Mouse (Mus musculus) embryonic fibroblast, embryonic 13.5 days (primary cell): ENCODE measurements around the gene Dcdc2a. TPM values are rescaled to one million over a fixed set of nuclear protein-coding genes. Genes with fewer than 3 reads are reported as not detected.

Source experiments
- H3K27ac ChIP-seq: 2 replicates; pipeline ENCODE4 v1.5.1; 2012; ENCODE audit warnings: low read length, control low read depth, inconsistent platforms; ENCODE audit not compliant: insufficient read depth
- H3K4me1 ChIP-seq: 2 replicates; pipeline ENCODE4 v1.6.1; 2011; ENCODE audit warnings: low read length; ENCODE audit not compliant: control insufficient read depth, insufficient read depth
- H3K4me3 ChIP-seq: 2 replicates; pipeline ENCODE4 v1.5.1; 2011; ENCODE audit warnings: mild to moderate bottlenecking, control low read depth, low read length; ENCODE audit not compliant: insufficient read depth
- CTCF ChIP-seq: IDR thresholded peaks from 2 replicates; pipeline ENCODE4 v1.5.1; 2011; ENCODE audit warnings: mild to moderate bottlenecking, control low read depth, low read length, moderate library complexity, borderline replicate concordance; ENCODE audit not compliant: insufficient read depth
- POLR2A ChIP-seq: IDR thresholded peaks from 2 replicates; pipeline ENCODE4 v1.6.1; 2011; ENCODE audit warnings: low read depth, mild to moderate bottlenecking, control low read depth, low read length, moderate library complexity
- polyA plus RNA-seq: library from polyadenylated mRNA; stranded (reverse); fragments of >200 nt; gene quantifications from 2 replicates; pipeline ENCODE4 v1.2.4, GENCODE M21; 2011; ENCODE audit warnings: low read depth; ENCODE audit not compliant: missing spikeins, insufficient read length

Gene Dcdc2a
- not detected in 2 replicates for polyA plus RNA-seq

DNA sequence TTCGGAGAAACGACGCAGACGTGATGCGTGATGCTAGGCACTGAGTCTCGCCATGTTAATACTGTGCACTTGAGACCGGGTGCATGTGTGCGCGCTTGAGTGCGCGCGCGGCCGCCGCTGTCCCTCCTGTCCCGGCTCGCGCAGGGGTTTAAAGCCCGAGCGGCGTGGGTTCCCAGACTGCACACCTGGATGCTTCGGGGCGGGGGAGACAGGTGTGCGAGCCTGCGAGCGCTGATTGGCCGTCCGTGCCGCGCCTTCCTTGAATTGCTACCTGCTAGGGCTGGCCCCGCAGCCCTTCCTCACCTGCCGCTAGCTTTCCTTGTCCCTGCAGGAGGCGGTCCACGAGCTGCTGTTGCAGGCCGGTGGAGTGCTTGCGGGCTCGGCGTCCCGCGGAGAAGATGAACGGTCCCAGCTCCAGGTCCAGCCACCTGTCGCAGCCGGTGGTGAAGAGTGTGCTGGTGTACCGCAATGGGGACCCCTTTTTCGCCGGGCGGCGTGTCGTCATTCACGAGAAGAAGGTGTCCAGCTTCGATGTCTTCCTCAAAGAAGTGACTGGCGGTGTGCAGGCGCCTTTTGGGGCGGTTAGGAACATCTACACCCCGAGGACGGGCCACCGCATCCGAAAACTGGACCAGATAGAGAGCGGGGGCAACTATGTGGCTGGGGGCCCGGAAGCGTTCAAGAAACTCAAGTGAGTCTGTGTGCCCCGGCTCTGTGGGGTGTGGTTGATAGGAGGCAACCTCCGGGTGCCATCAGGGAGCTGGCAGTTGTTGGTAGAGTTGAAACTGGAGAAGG lies at the start of gene Dcdc2a:
Gene Dcdc2a (plus strand): TSS at position 132 of the 795 bp plus-strand sequence.
- TF ChIP-seq POLR2A: no peak
- TF ChIP-seq CTCF: no peak
- Histone ChIP-seq H3K4me3 (peak within 1 kb of the TSS; percentile 25), H3K27ac (no peak within 1 kb of the TSS), H3K4me1 (no peaks in the 10 kb centered on the region)

DNA sequence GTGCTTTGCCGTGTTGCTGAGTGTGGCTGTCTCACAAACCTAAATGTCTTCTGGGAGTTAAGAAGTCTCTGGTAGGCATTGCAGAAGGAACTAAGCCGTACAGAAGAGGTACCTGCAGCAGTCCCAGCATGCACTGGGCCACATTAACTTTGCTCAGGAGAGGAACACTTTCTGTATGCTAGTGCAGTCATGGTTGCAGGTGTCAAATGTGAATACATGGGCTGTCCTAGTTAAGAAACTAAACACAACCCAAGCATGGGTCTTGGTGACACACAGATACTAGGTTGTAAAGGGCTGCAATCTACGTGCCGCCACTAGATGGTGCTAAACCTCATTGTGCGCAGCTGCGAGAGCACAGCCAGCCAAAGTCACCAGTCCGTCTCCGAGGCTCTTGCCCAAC lies 48.7 kb upstream of the Dcdc2a start:
- TF ChIP-seq CTCF: no peak
- no peak for TF ChIP-seq POLR2A
- Histone ChIP-seq H3K4me1 (no peaks in the 10 kb centered on the region), H3K4me3 (no peak overlapping the region), H3K27ac (no peak overlapping the region)

DNA sequence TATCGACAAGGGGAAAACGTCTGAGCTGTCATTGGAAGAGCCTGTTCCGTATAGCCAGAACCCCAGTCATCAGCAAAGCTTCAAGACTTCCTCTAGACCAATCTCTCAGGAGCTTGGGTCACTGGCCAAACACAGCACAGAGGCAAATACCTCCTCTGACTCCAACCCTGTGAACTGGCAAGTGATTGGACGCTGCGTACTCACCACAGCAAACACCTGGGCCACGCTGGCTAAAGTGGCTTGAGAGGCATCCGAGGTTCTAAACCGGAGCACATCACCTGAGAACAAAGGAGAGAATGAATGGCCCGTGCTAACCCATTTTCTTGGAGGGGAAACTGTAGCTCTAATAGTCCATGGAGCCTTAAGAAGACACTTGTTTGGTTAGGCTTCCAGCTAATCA lies 37.5 kb upstream of the Dcdc2a start:
- no peak overlapping the region for H3K4me3 ChIP-seq
- TF ChIP-seq CTCF (no peak), POLR2A (no peak)

DNA sequence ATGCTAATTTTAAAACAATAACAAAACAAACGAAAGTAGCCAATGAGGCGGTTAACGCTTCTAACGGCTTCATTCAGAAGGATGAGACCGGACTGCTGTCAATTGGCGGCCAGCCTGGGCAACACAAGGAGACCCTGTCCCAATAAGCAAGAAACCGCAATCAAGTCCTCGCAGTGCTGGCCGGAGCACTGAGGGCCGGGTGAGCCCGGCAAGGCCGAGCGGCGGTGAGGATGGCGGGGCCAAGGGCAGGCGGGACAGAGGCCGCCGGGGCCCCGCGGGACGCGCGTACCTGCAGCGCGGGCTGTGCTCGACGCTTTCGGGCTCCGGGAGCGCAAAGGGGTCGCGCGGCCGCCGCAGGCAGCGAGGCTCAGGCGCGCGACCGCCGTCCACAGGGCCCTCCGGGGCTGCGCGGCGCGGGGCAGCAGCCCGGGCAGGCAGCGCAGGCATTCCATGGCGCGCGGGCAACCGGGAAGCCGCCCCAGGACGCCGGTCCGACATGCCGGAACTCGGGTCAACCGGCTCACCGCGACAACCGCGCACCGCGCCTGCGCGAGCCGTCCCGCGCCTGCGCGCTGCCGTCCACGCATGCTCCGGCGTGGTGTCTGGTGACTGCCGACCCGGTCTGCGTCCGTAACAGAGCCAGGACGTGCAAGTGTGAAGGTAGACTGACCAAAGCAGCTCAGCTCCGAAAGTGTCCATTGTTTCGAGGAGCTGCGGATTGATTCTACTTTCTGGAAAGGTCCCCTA lies 35.8 kb upstream of the Dcdc2a start, which contains the start of gene Mrs2:
Gene Mrs2 (minus strand): TSS at position 587 of the 747 bp plus-strand sequence.
- TF ChIP-seq POLR2A (peak; percentile 97), CTCF (no peak)
- Histone ChIP-seq H3K4me1 (peaks cover 4% of the 10 kb centered on the region), H3K4me3 (peak within 1 kb of the TSS; percentile 71), H3K27ac (no peak within 1 kb of the TSS)

More for the DNA sequence above, 37.5 kb upstream of the Dcdc2a start:
- Histone ChIP-seq H3K27ac (no peak overlapping the region), H3K4me1 (peaks cover 4% of the 10 kb centered on the region)

DNA sequence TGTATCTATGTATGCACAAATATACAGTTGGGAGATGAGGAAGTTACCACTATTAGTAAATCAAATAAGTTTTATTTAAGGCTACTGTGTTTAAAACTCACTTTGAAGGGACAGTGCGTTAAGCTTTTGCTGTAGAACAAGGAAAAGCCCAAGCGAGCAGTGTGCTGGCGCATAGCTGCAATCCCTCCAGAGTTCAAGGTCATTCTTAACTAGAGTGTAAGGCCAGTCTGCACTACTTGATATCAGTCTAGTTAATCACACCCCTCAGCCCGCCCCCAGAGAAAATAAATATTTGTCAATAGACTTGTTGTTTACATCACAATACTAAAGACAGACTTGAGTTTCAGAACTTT lies 35.3 kb upstream of the Dcdc2a start:
- H3K4me1 ChIP-seq: peaks cover 4% of the 10 kb centered on the region
- H3K4me3 ChIP-seq: peak overlapping the region; percentile 23
- TF ChIP-seq CTCF: no peak
- H3K27ac ChIP-seq: no peak overlapping the region

DNA sequence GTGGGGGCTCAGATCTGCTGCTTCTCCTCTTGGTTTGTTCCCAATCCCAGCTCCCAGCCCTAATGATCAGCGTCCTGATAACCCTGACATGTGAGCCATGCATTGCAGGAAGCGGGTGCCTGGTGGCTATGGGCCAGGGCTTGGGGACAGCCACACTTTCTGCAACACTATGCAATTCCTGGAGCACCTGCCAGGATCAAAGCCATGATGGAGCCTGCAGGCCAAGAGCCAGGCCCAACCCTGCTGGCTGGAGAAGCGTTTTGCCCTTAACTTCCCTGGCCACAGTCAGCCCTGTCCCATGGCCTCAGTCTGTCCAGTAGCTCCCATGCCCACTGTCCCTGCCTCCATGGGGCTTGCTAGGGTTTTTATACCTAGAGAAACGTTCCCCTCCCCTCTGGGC lies 33.4 kb upstream of the Dcdc2a start:
- TF ChIP-seq CTCF (no peak), POLR2A (no peak)
- Histone ChIP-seq H3K4me3 (no peak overlapping the region), H3K27ac (no peak overlapping the region), H3K4me1 (peaks cover 4% of the 10 kb centered on the region)

DNA sequence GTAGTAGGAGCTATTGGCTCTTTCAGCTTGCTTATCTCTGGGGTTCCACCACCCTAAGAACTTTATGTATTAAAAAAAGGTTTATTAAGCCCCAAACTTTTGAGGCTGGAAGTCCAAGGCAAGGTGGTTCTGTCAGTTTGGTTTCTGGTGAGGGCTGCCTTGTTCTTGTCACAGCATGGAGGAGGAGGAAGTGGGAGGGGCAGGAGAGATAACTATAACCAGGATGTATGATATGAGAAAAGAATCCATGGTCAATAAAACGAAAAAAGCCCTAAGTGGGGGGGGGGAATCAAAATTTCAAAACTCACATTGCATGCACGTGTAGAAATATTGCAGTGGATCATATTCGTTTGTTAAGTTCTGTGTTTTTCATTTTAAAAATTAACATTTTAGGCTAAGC lies 32.7 kb upstream of the Dcdc2a start:
- Histone ChIP-seq H3K27ac (no peak overlapping the region), H3K4me1 (peaks cover 4% of the 10 kb centered on the region), H3K4me3 (no peak overlapping the region)
- TF ChIP-seq CTCF: no peak
- TF ChIP-seq POLR2A: no peak

DNA sequence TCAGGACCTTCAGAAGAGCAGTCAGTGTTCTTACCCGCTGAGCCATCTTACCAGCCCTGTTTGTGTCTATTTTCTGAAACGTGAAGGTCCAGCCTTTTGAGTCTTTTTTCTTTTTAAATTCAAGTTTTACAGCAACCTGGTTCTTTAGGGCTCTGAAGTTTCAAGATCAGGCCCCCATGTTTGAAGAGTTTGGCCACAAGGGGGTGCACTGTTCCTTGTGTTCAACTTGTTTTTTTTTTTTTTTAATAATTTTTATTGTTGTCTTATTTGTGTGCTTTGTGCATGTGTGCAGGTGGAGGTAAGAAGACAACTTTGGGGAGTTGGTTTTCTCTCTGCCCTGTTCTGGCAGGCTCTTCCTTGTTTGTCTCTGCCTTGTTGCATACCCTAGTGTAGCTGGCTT lies 31.1 kb upstream of the Dcdc2a start:
- H3K4me1 ChIP-seq: no peaks in the 10 kb centered on the region
- TF ChIP-seq POLR2A (no peak), CTCF (no peak)
- no peak overlapping the region for H3K4me3 ChIP-seq
- no peak overlapping the region for H3K27ac ChIP-seq

DNA sequence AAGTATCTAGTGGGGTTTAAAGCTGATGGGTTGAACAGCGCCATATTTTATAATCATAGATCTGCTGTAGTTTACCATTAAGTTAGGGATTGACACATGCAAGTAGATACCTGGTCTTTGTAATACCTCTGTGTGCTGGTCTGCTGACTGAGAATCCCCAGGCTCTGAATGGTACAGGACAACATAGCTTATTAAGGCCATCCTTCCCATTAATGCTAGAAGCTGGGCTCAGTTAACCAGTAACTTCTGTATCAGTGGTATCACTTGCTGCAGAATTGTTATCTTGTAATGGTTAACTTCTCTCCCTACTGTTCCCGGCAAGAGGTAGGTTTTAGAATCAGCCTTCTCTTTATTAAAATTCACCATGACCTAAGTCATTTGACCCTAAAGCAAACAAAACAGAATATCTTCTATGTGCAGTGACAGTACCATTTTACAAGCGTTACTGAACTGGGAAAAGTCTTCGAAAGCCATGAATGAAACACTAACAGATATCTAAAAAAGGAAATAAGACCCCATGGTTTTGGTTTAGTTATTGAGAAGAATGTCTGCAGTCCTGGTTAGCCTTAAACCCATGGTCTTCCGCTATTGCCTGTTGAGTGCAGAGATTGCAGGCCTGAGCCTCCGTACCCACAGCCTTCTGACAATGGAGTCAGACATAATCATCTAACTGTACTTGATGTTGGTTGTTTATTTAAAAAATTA lies 29.2 kb upstream of the Dcdc2a start:
- Histone ChIP-seq H3K27ac (no peak overlapping the region), H3K4me3 (no peak overlapping the region), H3K4me1 (no peaks in the 10 kb centered on the region)
- no peak for TF ChIP-seq POLR2A
- no peak for TF ChIP-seq CTCF
